Mouse (Mus musculus) gastrocnemius, adult 2 months (tissue): ENCODE measurements around the gene Ube2a. TPM values are rescaled to one million over a fixed set of nuclear protein-coding genes. Genes with fewer than 3 reads are reported as not detected.

Experiments
- DNase-seq: peaks from one replicate; pipeline ENCODE4 v3.0.0; 2022
- H3K27ac ChIP-seq: fragments of 200-600 bp; 2 replicates; pipeline ENCODE4 v1.8.1; 2022; ENCODE audit warnings: mild to moderate bottlenecking
- H3K4me3 ChIP-seq: fragments of 200-600 bp; 2 replicates; pipeline ENCODE4 v1.8.1; 2022; ENCODE audit warnings: mild to moderate bottlenecking, moderate library complexity
- CTCF ChIP-seq: fragments of 200-600 bp; IDR thresholded peaks from 2 replicates; pipeline ENCODE4 v1.8.1; 2022; ENCODE audit warnings: antibody characterized with exemption, mild to moderate bottlenecking, moderate library complexity
- intact Hi-C: fragments of 180-260 bp; cut with DNase I; formaldehyde crosslinking; loops from one replicate; pipeline ENCODE4 v1.15.1; 2025
- total RNA-seq, 2 experiments: library from RNA; stranded (reverse); gene quantifications; 2 replicates each; pipeline ENCODE4 v1.2.3; 2021

Ube2a gene
- total RNA-seq, 2 experiments from 2014 or later: 37.7 to 40.0 TPM

GRCm38 (mm10) chrX:36906539-36906938 is 32.8 kb downstream of the Ube2a start:
- Histone ChIP-seq H3K4me3 (no peak overlapping the region), H3K27ac (no peak overlapping the region)
- peak; percentile 27; the same call in 1 of the 2 replicates for TF ChIP-seq CTCF
- DNase-seq: no peak
- intact Hi-C loops: loop anchor here (5.0 to 10.0 kb wide), 2 partner anchors 74 to 142 kb away; no protein-coding TSS in a partner anchor

GRCm38 (mm10) chrX:36911343-36911742 is 37.6 kb downstream of the Ube2a start:
- TF ChIP-seq CTCF: peak; percentile 67
- H3K27ac ChIP-seq: no peak overlapping the region
- peak; percentile 39 for DNase-seq
- intact Hi-C loops: loop anchor here (10.0 kb wide), 1 partner anchor 73 kb away; no protein-coding TSS in a partner anchor
- no peak overlapping the region for H3K4me3 ChIP-seq

GRCm38 (mm10) chrX:36917749-36918148 is 44.0 kb downstream of the Ube2a start:
- DNase-seq: no peak

DNA sequence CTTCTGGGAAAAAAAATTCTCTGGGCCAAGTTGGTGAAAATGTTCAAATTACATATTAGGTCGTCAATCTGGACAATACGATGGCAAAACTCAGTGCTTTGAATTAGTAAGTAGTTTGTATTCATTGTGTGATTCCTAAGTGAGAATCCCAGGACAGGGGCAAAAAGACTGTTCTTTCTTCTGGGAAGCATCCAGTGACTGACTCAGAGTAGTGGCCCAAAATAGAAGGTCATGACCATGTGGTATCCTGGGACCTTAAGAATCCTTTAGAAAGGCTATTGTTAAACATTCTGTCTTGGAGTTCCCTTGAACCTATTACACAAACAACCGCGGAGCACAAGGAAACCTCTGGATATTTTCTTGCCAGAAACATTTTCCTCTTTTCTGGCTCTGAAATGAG is 47.6 kb downstream of the Ube2a start:
- TF ChIP-seq CTCF: no peak
- no peak for DNase-seq
- intact Hi-C loops: no loop called here
- no peak overlapping the region for H3K27ac ChIP-seq
- no peak overlapping the region for H3K4me3 ChIP-seq

More at GRCm38 (mm10) chrX:36917749-36918148, 44.0 kb downstream of the Ube2a start:
- Histone ChIP-seq H3K27ac (no peak overlapping the region), H3K4me3 (no peak overlapping the region)
- no peak for TF ChIP-seq CTCF
- intact Hi-C loops: loop anchor here (10.0 kb wide), 1 partner anchor 67 kb away; no protein-coding TSS in a partner anchor

DNA sequence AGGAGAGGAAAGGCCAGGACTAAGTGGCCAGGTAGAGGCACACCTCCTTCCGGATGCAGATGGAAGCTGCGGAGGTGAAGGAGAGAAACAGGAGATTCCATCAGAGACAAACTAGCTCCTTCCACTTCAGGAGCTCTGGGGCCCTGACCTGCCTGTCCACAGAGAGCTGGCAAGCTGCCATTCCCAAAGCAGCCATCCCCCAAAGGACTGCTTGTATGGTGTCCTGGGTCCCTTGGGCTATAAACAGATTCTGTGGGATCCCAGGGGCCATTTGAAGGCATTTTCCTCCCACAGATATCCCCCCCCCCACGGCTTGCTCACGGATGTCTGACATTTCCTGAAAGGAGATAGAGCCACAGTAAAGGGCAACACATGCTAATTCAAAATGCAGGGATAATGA is 55.1 kb downstream of the Ube2a start:
- intact Hi-C loops: no loop called here
- TF ChIP-seq CTCF: no peak
- no peak overlapping the region for H3K4me3 ChIP-seq
- H3K27ac ChIP-seq: no peak overlapping the region
- peak; percentile 17 for DNase-seq

DNA sequence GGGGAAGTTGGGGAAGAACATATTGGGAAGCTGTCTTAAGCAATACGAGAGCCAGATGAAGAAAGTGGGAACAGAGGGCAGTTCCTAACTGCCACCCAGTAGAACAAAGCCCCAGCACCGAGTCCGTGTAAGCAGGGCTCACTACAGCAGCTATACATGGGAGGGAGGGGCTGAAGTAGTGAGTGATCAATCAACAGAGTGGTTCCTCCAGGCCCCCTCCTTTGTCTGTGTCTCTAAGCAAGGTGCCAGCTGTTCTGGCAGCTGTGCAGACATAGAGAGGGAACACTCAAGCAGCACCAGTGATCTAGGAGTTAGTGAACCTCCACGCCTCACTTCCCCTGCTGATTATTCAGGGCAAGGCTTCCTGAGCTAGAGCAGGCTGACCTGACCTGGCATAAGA is 56.0 kb downstream of the Ube2a start:
- Histone ChIP-seq H3K4me3 (no peak overlapping the region), H3K27ac (no peak overlapping the region)
- no peak for TF ChIP-seq CTCF
- no peak for DNase-seq
- intact Hi-C loops: no loop called here

DNA sequence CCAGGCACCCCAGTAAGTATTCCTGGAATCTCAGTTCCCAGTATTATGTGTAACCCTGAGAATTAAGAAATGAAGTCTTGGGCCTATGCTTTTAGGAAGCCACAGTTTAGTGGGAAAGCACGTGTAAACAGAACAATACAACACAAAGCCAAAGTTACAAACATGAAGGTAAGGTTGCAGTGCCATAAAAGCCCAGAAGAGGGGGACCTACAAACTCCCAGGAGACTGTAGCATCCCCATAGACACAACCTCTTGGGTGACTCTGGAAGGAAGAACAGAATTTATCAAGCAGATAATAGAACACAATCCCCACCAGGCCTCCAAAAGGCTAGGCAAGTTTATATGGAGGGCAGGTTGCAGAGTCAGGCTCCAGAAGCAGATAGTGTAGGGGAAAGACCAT is 56.9 kb downstream of the Ube2a start:
- no peak overlapping the region for H3K4me3 ChIP-seq
- DNase-seq: no peak
- no peak overlapping the region for H3K27ac ChIP-seq
- intact Hi-C loops: no loop called here
- peak; percentile 33; the same call in 1 of the 2 replicates for TF ChIP-seq CTCF

Other genes starting within 250 kb of the Ube2a start
- gene Akap17b, start 228.5 kb upstream of the Ube2a start, total RNA-seq: 1 to 10 TPM; 2.1 to 2.4 TPM
- not detected for gene Slc25a43, start 130.2 kb upstream of the Ube2a start, total RNA-seq
- gene Slc25a5, start 78.2 kb upstream of the Ube2a start, total RNA-seq: 10 to 100 TPM; 55.8 to 80.1 TPM
- gene C330007P06Rik, start 211 bp downstream of the Ube2a start, total RNA-seq: 10 to 100 TPM; 12.0 TPM
- 1 to 10 TPM; 2.7 to 2.9 TPM for gene Nkrf, start 29.0 kb downstream of the Ube2a start, total RNA-seq
- gene Sept6, start 117.9 kb downstream of the Ube2a start, total RNA-seq: 1 to 10 TPM in 1 of 2 experiments, under 1 TPM in 1; 0.99 to 1.9 TPM
- gene Sowahd, start 174.9 kb downstream of the Ube2a start, total RNA-seq: not detected
- gene Rpl39, start 211.5 kb downstream of the Ube2a start, total RNA-seq: 100 to 1,000 TPM; 265 to 297 TPM
- gene Upf3b, start 236.4 kb downstream of the Ube2a start, total RNA-seq: 10 to 100 TPM in 1 of 2 experiments, 1 to 10 TPM in 1; 9.4 to 10.1 TPM